8 mouse cellular contexts compared by ENCODE assay signal in the genomic region with DNA sequence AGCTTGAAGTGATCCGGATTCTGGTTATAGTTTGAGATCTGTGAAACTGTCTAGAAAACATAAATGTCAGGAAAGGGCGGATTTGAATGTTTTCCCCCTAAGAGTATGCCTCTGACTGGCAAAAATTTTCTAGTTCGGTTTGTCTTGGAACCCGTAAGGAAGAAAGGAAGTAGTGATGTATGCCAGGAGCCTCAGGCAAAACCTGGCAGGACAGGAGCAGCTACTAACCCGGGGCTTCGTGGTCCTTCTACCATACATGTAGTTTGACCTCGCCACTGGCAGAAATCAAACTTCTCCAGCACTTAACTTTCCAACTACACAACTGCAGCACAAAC. TPM values are rescaled to one million over a fixed set of nuclear protein-coding genes. Genes with fewer than 3 reads are reported as not detected.
A peak's percentile ranks its signal among the peaks of the same experiment; 100 is the strongest.
DNase-seq lines count a peak whose midpoint lies in the region; ATAC-seq and TF ChIP-seq lines count a peak whose summit lies in the region.

No protein-coding gene starts in this region.

- WGBS in heart, postnatal 0 days = 3% methylated on average over 7 of the region's 7 CpGs
- 8% methylated on average over 7 of the region's 7 CpGs for WGBS in hindbrain, embryonic 11.5 days
- 7% methylated on average over 7 of the region's 7 CpGs for WGBS in midbrain, embryonic 12.5 days

- peak overlapping the region; percentile 90 for H3K27ac ChIP-seq in heart, postnatal 0 days (ENCODE audit: low read depth)
- H3K27ac ChIP-seq in hindbrain, embryonic 11.5 days (ENCODE audit: low read depth, low read length) = no peak overlapping the region
- peak overlapping the region; percentile 93 for H3K27ac ChIP-seq in midbrain, embryonic 12.5 days (replicated peaks)

- no peak for DNase-seq in heart, postnatal 0 days (ENCODE audit: low spot score)
- DNase-seq in heart, adult 18-20 months = no peak
- no peak for DNase-seq in hindbrain, embryonic 11.5 days (ENCODE audit: low spot score)
- DNase-seq in cerebellum, postnatal 10 days = no peak
- no peak for DNase-seq in right cerebral cortex, postnatal 14 days
- no peak for DNase-seq in yolk sac, embryonic 10.5 days (ENCODE audit: low spot score)

- no peaks in the 10 kb centered on the region for H3K9me3 ChIP-seq in heart, postnatal 0 days (replicated peaks; ENCODE audit: control insufficient read depth, low read length)
- no peaks in the 10 kb centered on the region for H3K9me3 ChIP-seq in hindbrain, embryonic 11.5 days (ENCODE audit: control insufficient read depth, low read length)
- no peaks in the 10 kb centered on the region for H3K9me3 ChIP-seq in midbrain, embryonic 12.5 days

- H3K9ac ChIP-seq in heart, postnatal 0 days (replicated peaks; ENCODE audit: low read depth, low read length) = peak overlapping the region; percentile 57
- H3K9ac ChIP-seq in hindbrain, embryonic 11.5 days (ENCODE audit: low read depth, low read length) = peak overlapping the region; percentile 43
- peak overlapping the region; percentile 65; the same call in 1 of the 2 replicates for H3K9ac ChIP-seq in midbrain, embryonic 12.5 days (replicated peaks)

- no peaks in the 10 kb centered on the region for H3K36me3 ChIP-seq in heart, postnatal 0 days (replicated peaks; ENCODE audit: control insufficient read depth, insufficient read depth, low read length)
- no peaks in the 10 kb centered on the region for H3K36me3 ChIP-seq in hindbrain, embryonic 11.5 days (ENCODE audit: control insufficient read depth, insufficient read depth, low read length)
- H3K36me3 ChIP-seq in midbrain, embryonic 12.5 days = no peaks in the 10 kb centered on the region

- TF ChIP-seq EP300 in heart, postnatal 0 days (IDR thresholded peaks at IDR 0.05; ENCODE audit: low read depth) = no peak

- peak overlapping the region; percentile 59 for H3K4me3 ChIP-seq in heart, postnatal 0 days (ENCODE audit: low read depth, low read length)
- peak overlapping the region; percentile 45 for H3K4me3 ChIP-seq in hindbrain, embryonic 11.5 days (ENCODE audit: low read depth, low read length)
- peak overlapping the region; percentile 64 for H3K4me3 ChIP-seq in midbrain, embryonic 12.5 days

- TF ChIP-seq CTCF in heart, postnatal 0 days (IDR thresholded peaks at IDR 0.05; ENCODE audit: low read depth) = no peak

- peak overlapping the region; percentile 80 for H3K4me2 ChIP-seq in heart, postnatal 0 days (ENCODE audit: low read depth, low read length)
- H3K4me2 ChIP-seq in hindbrain, embryonic 11.5 days (replicated peaks; ENCODE audit: low read depth, low read length) = peak overlapping the region; percentile 34
- peak overlapping the region; percentile 50 for H3K4me2 ChIP-seq in midbrain, embryonic 12.5 days (replicated peaks)

- ATAC-seq in heart, postnatal 0 days (ENCODE audit: insufficient read depth, low read depth) = no peak; the same call in 1 of the 2 replicates
- ATAC-seq in activated CD4-positive, CD25-positive, alpha-beta regulatory T cell, adult 4 months = peak; percentile 0
- no peak for ATAC-seq in hindbrain, embryonic 11.5 days (ENCODE audit: low FRiP score)
- no peak for ATAC-seq in midbrain, embryonic 12.5 days (ENCODE audit: low FRiP score, low read depth)

- H3K27me3 ChIP-seq in heart, postnatal 0 days (ENCODE audit: control insufficient read depth, insufficient read depth, low read length) = no peaks in the 10 kb centered on the region
- H3K27me3 ChIP-seq in hindbrain, embryonic 11.5 days (ENCODE audit: control insufficient read depth, insufficient read depth, low read length) = no peaks in the 10 kb centered on the region
- no peaks in the 10 kb centered on the region for H3K27me3 ChIP-seq in midbrain, embryonic 12.5 days

- H3K4me1 ChIP-seq in heart, postnatal 0 days (ENCODE audit: control insufficient read depth, insufficient read depth) = 0 out of 2 replicates have a peak, but pooled peaks cover 5% of the 10 kb centered on the region
- peaks cover 3% of the 10 kb centered on the region; the same call in 1 of the 2 replicates for H3K4me1 ChIP-seq in hindbrain, embryonic 11.5 days (replicated peaks; ENCODE audit: control insufficient read depth, insufficient read depth, low read length)
- H3K4me1 ChIP-seq in midbrain, embryonic 12.5 days = peaks cover 7% of the 10 kb centered on the region

RNA-seq across cellular contexts. Expression of a gene that starts 0.4 kb away (rescaled TPM):
- total RNA-seq in heart, postnatal 0 days (2014; rRNA removed; ENCODE audit: low replicate concordance) = 27.3 and 27.6 TPM in 2 replicates
- polyA plus RNA-seq in heart, postnatal 0 days (2015; fragmentation: Nextera tagmentation; extraction: Ambion mirVana) = 27.1 and 30.8 TPM in 2 replicates
- total RNA-seq in heart, adult 18-20 months (2021) = 10 to 100 TPM; 12.4 to 13.5 TPM
- polyA plus RNA-seq in activated CD4-positive, CD25-positive, alpha-beta regulatory T cell, adult 4 months (2017; shearing (Covaris generic)) = 10 to 100 TPM; 13.7 to 21.5 TPM
- polyA plus RNA-seq in hindbrain, embryonic 11.5 days (2014; fragmentation: Nextera tagmentation; extraction: Ambion mirVana) = 39.0 and 41.8 TPM in 2 replicates
- 31.0 and 33.8 TPM in 2 replicates for polyA plus RNA-seq in midbrain, embryonic 12.5 days (2016; fragmentation: Nextera tagmentation; extraction: Ambion mirVana)

RNA-seq across cellular contexts. Expression of a gene that starts 8.3 kb away (rescaled TPM):
- total RNA-seq in heart, postnatal 0 days (2014; rRNA removed; ENCODE audit: low replicate concordance) = 0.73 and 4.4 TPM in 2 replicates
- 0.36 and 0.48 TPM in 2 replicates for polyA plus RNA-seq in heart, postnatal 0 days (2015; fragmentation: Nextera tagmentation; extraction: Ambion mirVana)
- total RNA-seq in heart, adult 18-20 months (2021) = 1 to 10 TPM; 1.3 to 1.7 TPM
- under 1 TPM in 1 of 2 experiments, not detected in 1; 0.11 TPM for polyA plus RNA-seq in activated CD4-positive, CD25-positive, alpha-beta regulatory T cell, adult 4 months (2017; shearing (Covaris generic))
- 0.65 and 1.0 TPM in 2 replicates for polyA plus RNA-seq in hindbrain, embryonic 11.5 days (2014; fragmentation: Nextera tagmentation; extraction: Ambion mirVana)
- 0.69 and 1.0 TPM in 2 replicates for polyA plus RNA-seq in midbrain, embryonic 12.5 days (2016; fragmentation: Nextera tagmentation; extraction: Ambion mirVana)
